In genomic region chr5:134614802-134615201, GRCm38 (mm10) we compare ENCODE assay signal across 11 mouse cellular contexts. TPM values are rescaled to one million over a fixed set of nuclear protein-coding genes. Genes with fewer than 3 reads are reported as not detected.
DNase-seq lines count a peak whose midpoint lies in the region; ATAC-seq lines count a peak whose summit lies in the region.
"Had no signal": no experiment of that assay in that cellular context is flagged by ENCODE, and none has a peak within 500 bp of the region (broad histone marks: within the 10 kb centered on the region; RNA-seq: fewer than 3 reads in every experiment).

TSS of gene Lat2 (minus strand) at chr5:134615025.

- H3K9ac ChIP-seq in kidney, embryonic 15.5 days, result no peak within 1 kb of the TSS
- H3K9ac ChIP-seq: hindbrain, embryonic 12.5 days had no signal

- no peaks in the 10 kb centered on the region for H3K4me1 ChIP-seq in kidney, embryonic 15.5 days
- peaks cover 66% of the 10 kb centered on the region for H3K4me1 ChIP-seq in megakaryocyte, embryonic 14.5 days

- 0 out of 2 replicates have a peak within 1 kb of the TSS, but pooled peaks have one; percentile 9 for H3K27ac ChIP-seq in kidney, embryonic 15.5 days
- H3K27ac ChIP-seq: hindbrain, embryonic 12.5 days had no signal

- ATAC-seq in kidney, embryonic 15.5 days (replicated peaks; ENCODE audit: low FRiP score), result no peak
- peak; percentile 55 for ATAC-seq in activated CD4-positive, CD25-positive, alpha-beta regulatory T cell, adult 4 months
- no peak for ATAC-seq in erythroid progenitor cell, adult 5-6 weeks (replicated peaks; ENCODE audit: low FRiP score, poor library complexity, severe bottlenecking)

- no peak within 1 kb of the TSS for H3K4me3 ChIP-seq in kidney, embryonic 15.5 days (replicated peaks)
- peak within 1 kb of the TSS; percentile 89 for H3K4me3 ChIP-seq in megakaryocyte, embryonic 14.5 days (replicated peaks)
- H3K4me3 ChIP-seq: hindbrain, embryonic 12.5 days had no signal

- H3K4me2 ChIP-seq in kidney, embryonic 15.5 days, result no peak within 1 kb of the TSS
- H3K4me2 ChIP-seq: hindbrain, embryonic 12.5 days had no signal

- no peak for DNase-seq in kidney, adult 18-20 months
- DNase-seq in 416B (ENCODE audit: low read depth), result peak; percentile 91
- DNase-seq in embryo, embryonic 10 days (ENCODE audit: low spot score), result no peak
- no peak for DNase-seq in heart, adult 9 months (ENCODE audit: low spot score in 2 of 2)
- DNase-seq: cerebellum, adult 9-10 months; gastrocnemius, postnatal 10 days had no signal

- 76% methylated on average over 7 of the region's 7 CpGs for WGBS in kidney, embryonic 15.5 days

- no peaks in the 10 kb centered on the region for H3K9me3 ChIP-seq in kidney, embryonic 15.5 days (replicated peaks)
- no peaks in the 10 kb centered on the region for H3K9me3 ChIP-seq in megakaryocyte, embryonic 14.5 days
- H3K9me3 ChIP-seq: hindbrain, embryonic 12.5 days had no signal

- H3K27me3 ChIP-seq in kidney, embryonic 15.5 days, result no peaks in the 10 kb centered on the region
- H3K27me3 ChIP-seq in megakaryocyte, embryonic 14.5 days (replicated peaks), result no peaks in the 10 kb centered on the region
- H3K27me3 ChIP-seq: hindbrain, embryonic 12.5 days had no signal

- H3K36me3 ChIP-seq in kidney, embryonic 15.5 days, result peaks cover 39% of the 10 kb centered on the region
- H3K36me3 ChIP-seq in megakaryocyte, embryonic 14.5 days (replicated peaks; ENCODE audit: low read length), result peaks cover 60% of the 10 kb centered on the region

RNA-seq across cellular contexts. Expression of gene Lat2, which starts in this region (rescaled TPM):
- polyA plus RNA-seq in kidney, embryonic 15.5 days (2015; fragmentation: Nextera tagmentation; extraction: Ambion mirVana), result 3.2 and 3.4 TPM in 2 replicates
- 1 to 10 TPM; 3.8 to 5.4 TPM for polyA plus RNA-seq in activated CD4-positive, CD25-positive, alpha-beta regulatory T cell, adult 4 months (2017; shearing (Covaris generic))
- polyA plus RNA-seq in megakaryocyte, embryonic 14.5 days (2012; ENCODE audit: insufficient read depth, low replicate concordance), result 16.9 and 67.9 TPM in 2 replicates
- total RNA-seq in erythroid progenitor cell, adult 5-6 weeks (2015; ENCODE audit: low replicate concordance), result 4.2 and 9.4 TPM in 2 replicates
- 4.0 and 14.3 TPM in 2 replicates for total RNA-seq in erythroid progenitor cell, adult 5-6 weeks (2017; ENCODE audit: low replicate concordance)
